Mouse (Mus musculus): ENCODE measurements around the gene Zfp213.
"Not testable (repeated sequence)": the region's sequence is repeated elsewhere in the genome, so short reads cannot be mapped to it uniquely, and the experiment has no call there.

- not testable (repeated sequence) for TF ChIP-seq POLR2A (IDR thresholded peaks at IDR 0.05; ENCODE audit: borderline replicate concordance, extremely low read depth, low read depth, low read length); CTCF (IDR thresholded peaks at IDR 0.05; ENCODE audit: insufficient read depth, low read length)
These were observed 30.2 kb downstream of the Zfp213 start for GRCm38 (mm10) chr17:23533591-23534490.

Measured in lung, adult 2 months (tissue).